Mouse (Mus musculus) spleen, postnatal 10 days (tissue): ENCODE measurements around the gene Sclt1.

Experiments used
- DNase-seq, 2 experiments: peaks; one replicate each; pipeline ENCODE4 v3.0.0; 2021 to 2022; ENCODE audit warnings: low spot score in 2 of 2

The Sclt1 gene

GRCm38 (mm10) chr3:41606330-41606664 lies 136.0 kb downstream of the Sclt1 start:
- no peak for DNase-seq

DNA sequence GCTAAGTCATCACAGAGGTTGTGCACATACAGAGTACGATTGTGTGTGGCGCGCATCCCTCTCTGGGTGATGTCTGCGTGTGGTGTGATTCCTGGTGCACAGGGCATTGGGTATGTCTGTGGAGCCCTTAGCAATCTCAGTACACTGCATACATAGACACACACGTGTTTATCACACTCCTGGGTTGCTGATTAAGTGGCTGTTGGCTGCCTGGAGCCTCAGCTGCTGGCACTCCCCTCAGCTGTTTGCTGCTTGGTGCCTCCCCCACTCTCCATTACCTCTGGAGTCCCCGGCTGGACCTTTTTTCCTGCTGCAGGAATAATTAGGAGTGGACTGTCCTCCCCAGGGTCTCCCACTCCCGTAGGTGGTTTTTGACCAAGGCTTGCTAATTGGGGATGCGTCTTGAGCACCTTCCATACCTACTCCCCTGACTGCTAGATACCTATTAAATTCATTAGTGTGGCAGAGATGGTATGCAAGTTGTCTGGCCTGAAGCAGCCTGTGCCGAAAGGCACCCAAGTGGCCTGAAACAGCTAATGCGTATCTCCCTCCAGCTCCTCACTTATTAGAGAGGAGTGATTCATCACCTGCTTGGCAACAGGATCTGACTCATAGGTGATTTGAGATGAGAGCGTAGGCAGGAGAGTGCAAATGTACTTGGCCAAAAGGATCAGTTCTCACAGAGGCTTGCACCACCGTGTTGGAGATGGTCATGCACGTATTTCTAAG lies 136.5 kb downstream of the Sclt1 start:
- no peak for DNase-seq

GRCm38 (mm10) chr3:41604629-41605321 lies 137.5 kb downstream of the Sclt1 start:
- no peak for DNase-seq

DNA sequence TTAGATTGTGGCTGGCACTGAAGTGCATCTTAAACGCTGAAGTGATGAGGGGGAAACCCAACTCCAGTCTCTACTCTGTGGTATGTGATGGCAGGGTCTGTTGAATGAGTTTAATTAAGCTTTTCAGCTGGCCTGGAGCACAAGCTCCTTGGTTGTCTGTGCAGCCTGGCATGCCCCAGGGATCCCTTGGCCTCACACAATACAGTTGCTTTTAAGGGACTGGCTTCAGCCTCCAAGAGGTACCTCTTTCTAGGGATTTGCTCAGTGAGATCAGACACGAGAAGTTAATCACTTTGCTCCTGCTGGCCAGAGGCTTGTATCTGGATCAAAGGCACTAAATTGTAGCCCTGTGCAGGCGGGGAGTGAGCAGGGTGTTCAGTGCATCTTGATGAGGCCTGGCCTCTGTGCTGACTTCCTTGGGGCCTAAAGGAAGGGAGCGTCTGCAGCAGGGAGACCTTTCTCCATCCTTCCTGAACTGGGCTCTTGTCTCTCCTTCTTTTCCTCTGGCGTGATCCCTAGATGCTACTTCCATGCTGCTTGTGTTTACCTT lies 138.8 kb downstream of the Sclt1 start:
- DNase-seq: no peak

GRCm38 (mm10) chr3:41602933-41603332 lies 139.4 kb downstream of the Sclt1 start:
- DNase-seq: no peak

- DNase-seq: no peak
These were observed 140.9 kb downstream of the Sclt1 start for GRCm38 (mm10) chr3:41601226-41602020.

- DNase-seq: peak in 1 of 2 experiments; percentile 66
These were observed 142.3 kb downstream of the Sclt1 start for GRCm38 (mm10) chr3:41599806-41600589.

- DNase-seq: no peak
These were observed 143.1 kb downstream of the Sclt1 start for GRCm38 (mm10) chr3:41599226-41599625.

DNA sequence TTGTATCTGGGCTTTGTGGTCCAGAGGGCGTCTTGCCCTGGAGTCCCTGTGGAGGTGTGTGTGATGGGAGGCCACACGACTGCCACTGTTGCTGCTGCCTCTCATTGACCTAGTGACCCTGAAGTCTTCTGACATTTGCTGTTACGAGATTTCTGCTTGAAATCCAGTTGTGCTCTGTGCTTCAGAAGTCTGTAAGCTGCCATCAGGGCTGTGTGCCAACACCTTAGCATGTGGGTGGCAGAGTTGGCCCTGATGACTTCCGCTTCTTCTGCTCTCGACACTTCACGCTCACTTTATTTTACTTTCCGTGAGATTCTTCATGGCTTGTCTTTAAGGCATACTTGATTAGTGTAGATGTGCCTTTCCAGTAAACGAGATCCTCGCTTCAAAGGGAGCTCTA lies 143.9 kb downstream of the Sclt1 start:
- no peak for DNase-seq

GRCm38 (mm10) chr3:41597036-41597435 lies 145.3 kb downstream of the Sclt1 start:
- no peak for DNase-seq

DNA sequence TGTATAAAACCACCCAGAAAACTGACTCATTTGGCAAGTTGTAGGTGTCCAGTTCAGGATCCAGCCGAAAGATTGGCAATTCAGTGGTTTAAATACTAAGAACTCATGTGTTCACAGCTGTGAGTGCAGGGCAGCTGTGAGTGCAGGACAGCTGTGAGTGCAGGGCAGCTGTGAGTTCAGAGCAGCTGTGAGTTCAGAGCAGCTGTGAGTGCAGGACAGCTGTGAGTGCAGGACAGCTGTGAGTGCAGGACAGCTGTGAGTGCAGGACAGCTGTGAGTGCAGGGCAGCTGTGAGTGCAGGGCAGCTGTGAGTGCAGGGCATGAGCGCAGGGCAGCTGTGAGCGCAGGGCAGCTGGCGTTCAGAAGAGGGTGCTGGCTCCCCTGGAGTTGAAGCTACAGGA lies 147.3 kb downstream of the Sclt1 start:
- DNase-seq: no peak

- no peak for DNase-seq
These were observed 148.0 kb downstream of the Sclt1 start for GRCm38 (mm10) chr3:41594097-41594879.

GRCm38 (mm10) chr3:41592805-41593204 lies 149.5 kb downstream of the Sclt1 start:
- DNase-seq: no peak

DNA sequence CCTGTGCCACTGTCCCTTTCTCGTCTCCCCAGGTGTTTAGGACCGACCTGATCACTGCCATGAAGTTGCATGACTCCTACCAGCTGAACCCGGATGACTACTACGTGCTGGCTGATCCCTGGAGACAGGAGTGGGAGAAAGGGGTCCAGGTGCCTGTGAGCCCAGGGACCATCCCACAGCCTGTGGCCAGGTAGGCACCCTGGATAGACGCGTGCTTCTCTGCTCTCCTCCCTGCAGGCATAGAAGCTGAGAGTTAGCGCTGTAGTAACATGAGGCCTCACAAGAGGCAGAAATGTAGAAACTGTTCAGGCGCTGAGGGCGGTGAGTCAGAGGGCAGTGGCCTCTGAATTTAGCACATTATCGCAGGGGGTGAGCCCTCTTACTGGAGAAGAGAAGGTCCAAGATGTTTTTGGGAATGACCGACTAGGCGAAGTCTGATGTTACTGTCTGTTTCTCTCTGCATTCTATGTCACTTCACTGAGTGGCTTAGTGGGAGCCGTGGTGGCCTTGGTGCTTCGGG lies 150.6 kb downstream of the Sclt1 start:
- no peak for DNase-seq

GRCm38 (mm10) chr3:41590695-41591559 lies 151.4 kb downstream of the Sclt1 start:
- no peak for DNase-seq

- no peak for DNase-seq
These were observed 152.3 kb downstream of the Sclt1 start for GRCm38 (mm10) chr3:41589988-41590387.

DNA sequence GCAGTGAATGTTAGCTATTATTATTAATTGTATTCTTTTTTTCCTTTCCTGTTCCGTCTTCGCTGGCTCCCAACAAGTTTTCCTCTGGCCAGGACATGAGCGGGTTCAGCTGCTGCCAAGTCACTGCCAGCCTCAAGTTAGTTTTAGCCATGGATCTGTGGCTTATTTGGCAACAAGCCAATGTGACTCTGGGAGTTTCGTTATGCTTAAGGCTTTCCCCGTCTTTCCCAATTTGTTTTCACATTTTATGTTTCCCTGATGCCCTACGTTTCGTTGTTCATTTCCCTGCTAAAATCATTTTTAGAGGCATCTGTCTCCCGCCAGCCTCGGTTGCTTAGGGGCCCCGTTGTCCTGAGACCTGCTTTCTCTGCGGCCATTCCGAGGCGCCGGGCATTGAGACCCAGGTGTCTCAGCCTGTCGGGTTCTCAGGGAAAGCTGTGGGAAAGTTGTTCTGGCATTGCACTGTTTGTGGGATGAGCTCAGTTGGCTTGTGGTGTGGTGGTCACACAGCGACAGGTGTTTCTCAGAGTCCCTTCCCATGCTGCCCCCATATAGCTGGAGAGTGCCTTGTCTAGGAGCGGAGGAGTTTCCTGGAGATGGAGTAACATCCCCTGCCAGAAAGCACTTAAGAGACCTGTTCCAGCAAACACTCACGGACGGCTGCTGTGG lies 152.9 kb downstream of the Sclt1 start:
- DNase-seq: no peak

- no peak for DNase-seq
These were observed 153.8 kb downstream of the Sclt1 start for GRCm38 (mm10) chr3:41588495-41588894.

DNA sequence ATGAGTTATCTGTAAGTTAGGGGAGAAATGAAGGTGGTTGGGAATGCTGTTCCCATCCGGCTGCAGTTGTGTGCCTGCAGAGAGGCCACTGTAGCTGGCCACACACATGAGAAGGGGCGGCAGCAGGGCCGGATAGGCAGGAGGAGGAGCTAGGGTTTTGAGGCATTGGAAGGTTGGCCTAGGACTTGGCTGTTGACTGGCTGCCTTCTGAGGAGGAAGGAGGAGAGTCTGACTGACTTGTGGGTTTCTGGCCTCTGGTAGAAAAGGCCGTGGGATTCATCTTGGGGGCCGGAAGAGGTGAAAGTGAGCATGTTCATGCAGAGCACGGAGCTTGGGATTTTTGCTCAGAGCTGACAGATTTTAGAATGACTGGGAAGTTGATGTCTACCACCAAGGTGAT lies 154.7 kb downstream of the Sclt1 start:
- DNase-seq: peak in 1 of 2 experiments; percentile 32
